Mouse (Mus musculus) stomach, embryonic 16.5 days (tissue): ENCODE results near the gene Tas1r2. TPM values are rescaled to one million over a fixed set of nuclear protein-coding genes. Genes with fewer than 3 reads are reported as not detected.
A peak's percentile ranks its signal among the peaks of the same experiment; 100 is the strongest.

ENCODE experiments used
- ATAC-seq: fragments of 200-750 bp; cut with Nextera tagmentation; 2 replicates; pipeline ENCODE4 v1.8.0; 2017; ENCODE audit warnings: moderate number of reproducible peaks, moderate TSS enrichment; ENCODE audit not compliant: insufficient read depth, low FRiP score
- H3K27ac ChIP-seq: fragments of 300-500 bp; sonication (generic); 2 replicates; pipeline ENCODE4 v1.5.1; 2014; ENCODE audit warnings: low read length
- H3K27me3 ChIP-seq: fragments of 300-500 bp; sonication (generic); 2 replicates; pipeline ENCODE4 v1.6.1; 2014; ENCODE audit warnings: low read length, control low read depth, mixed read lengths; ENCODE audit not compliant: control insufficient read depth, insufficient read depth
- H3K36me3 ChIP-seq: fragments of 300-500 bp; sonication (generic); 2 replicates; pipeline ENCODE4 v1.6.1; 2014; ENCODE audit warnings: low read length; ENCODE audit not compliant: control insufficient read depth, insufficient read depth
- H3K4me1 ChIP-seq: fragments of 300-500 bp; sonication (generic); 2 replicates; pipeline ENCODE4 v1.6.1; 2014; ENCODE audit warnings: low read length, control low read depth, mixed read lengths; ENCODE audit not compliant: control insufficient read depth, insufficient read depth
- H3K4me2 ChIP-seq: fragments of 300-500 bp; sonication (generic); 2 replicates; pipeline ENCODE4 v1.6.1; 2014; ENCODE audit warnings: low read depth, low read length, mixed read lengths
- H3K4me3 ChIP-seq: fragments of 300-500 bp; sonication (generic); replicated peaks from 2 replicates; pipeline ENCODE4 v1.5.1; 2014; ENCODE audit warnings: mild to moderate bottlenecking, low read length
- H3K9ac ChIP-seq: fragments of 300-500 bp; sonication (generic); 2 replicates; pipeline ENCODE4 v1.6.1; 2014; ENCODE audit warnings: low read length
- H3K9me3 ChIP-seq: fragments of 300-500 bp; sonication (generic); replicated peaks from 2 replicates; pipeline ENCODE4 v1.6.1; 2016; ENCODE audit warnings: low read length, control low read depth; ENCODE audit not compliant: control insufficient read depth
- WGBS: fragments of 180-500 bp; shearing (Covaris S2); extraction: QIAGEN DNeasy Blood & Tissue Kit; methylation state at CpG from one replicate; pipeline ENCODE4 v1.1.7; 2014; 5-methylcytosine and 5-hydroxymethylcytosine counted together
- polyA plus RNA-seq: library from polyadenylated mRNA; unstranded; fragments of >200 nt; fragmentation: Nextera tagmentation; extraction: Ambion mirVana; gene quantifications from 2 replicates; pipeline ENCODE4 v1.2.1, GENCODE M21; 2015

The Tas1r2 gene
- polyA plus RNA-seq, 1 experiment from 2014 or later, result not detected

DNA sequence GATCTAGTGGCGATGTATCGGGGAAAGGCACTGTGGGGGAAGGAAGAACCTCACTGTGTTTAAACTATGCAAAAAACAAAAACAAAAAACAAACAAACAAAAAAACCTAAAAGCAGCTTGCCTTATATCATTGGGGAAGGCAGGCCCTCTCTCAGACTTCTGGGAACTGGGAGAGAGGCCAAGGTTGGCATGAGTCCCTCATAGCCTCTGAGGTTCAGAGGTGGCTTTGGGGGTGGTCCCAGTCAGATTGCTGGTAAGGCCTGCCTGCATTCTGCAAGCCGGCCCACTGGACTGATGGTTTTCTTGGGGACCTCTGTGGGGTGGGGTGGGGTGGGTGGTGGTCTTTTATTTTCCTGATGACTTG is 36.4 kb upstream of the Tas1r2 start:
- 48% methylated on average over 3 of the region's 3 CpGs for WGBS

DNA sequence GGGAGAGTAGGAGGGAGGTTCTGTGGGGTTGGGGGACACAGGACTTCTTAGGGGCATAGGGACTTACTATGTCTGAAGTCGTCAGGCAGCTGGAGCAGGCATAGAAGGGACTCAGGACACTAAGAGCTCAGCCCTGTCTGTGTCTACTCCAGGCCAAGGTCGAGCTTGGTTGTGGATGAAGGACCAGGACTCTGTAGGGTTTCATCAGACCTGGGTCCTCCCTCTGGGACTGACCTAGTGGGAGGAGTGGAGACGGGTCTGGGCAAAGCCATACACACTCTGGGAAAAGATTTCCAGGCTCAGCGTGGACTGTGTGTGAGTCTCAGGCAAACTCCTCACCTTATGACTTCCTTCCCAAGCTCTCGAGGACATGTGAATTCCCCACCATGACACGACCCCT is 33.6 kb upstream of the Tas1r2 start:
- Histone ChIP-seq H3K4me1 (peaks cover 15% of the 10 kb centered on the region), H3K27me3 (no peaks in the 10 kb centered on the region), H3K4me2 (no peak overlapping the region), H3K36me3 (peaks cover 1% of the 10 kb centered on the region), H3K4me3 (no peak overlapping the region), H3K27ac (no peak overlapping the region), H3K9me3 (no peaks in the 10 kb centered on the region), H3K9ac (no peak overlapping the region)
- ATAC-seq, result no peak
- 68% methylated on average over 6 of the region's 6 CpGs for WGBS

More for the DNA sequence above, 36.4 kb upstream of the Tas1r2 start:
- Histone ChIP-seq H3K4me1 (no peaks in the 10 kb centered on the region; the same call in 1 of the 2 replicates), H3K9me3 (peaks cover 8% of the 10 kb centered on the region; the same call in 1 of the 2 replicates), H3K4me2 (peak overlapping the region; percentile 45), H3K4me3 (peak overlapping the region; percentile 23), H3K9ac (peak overlapping the region; percentile 51), H3K27ac (peak overlapping the region; percentile 71; the same call in 1 of the 2 replicates), H3K36me3 (peaks cover 18% of the 10 kb centered on the region), H3K27me3 (no peaks in the 10 kb centered on the region; the same call in 1 of the 2 replicates)
- no peak for ATAC-seq

DNA sequence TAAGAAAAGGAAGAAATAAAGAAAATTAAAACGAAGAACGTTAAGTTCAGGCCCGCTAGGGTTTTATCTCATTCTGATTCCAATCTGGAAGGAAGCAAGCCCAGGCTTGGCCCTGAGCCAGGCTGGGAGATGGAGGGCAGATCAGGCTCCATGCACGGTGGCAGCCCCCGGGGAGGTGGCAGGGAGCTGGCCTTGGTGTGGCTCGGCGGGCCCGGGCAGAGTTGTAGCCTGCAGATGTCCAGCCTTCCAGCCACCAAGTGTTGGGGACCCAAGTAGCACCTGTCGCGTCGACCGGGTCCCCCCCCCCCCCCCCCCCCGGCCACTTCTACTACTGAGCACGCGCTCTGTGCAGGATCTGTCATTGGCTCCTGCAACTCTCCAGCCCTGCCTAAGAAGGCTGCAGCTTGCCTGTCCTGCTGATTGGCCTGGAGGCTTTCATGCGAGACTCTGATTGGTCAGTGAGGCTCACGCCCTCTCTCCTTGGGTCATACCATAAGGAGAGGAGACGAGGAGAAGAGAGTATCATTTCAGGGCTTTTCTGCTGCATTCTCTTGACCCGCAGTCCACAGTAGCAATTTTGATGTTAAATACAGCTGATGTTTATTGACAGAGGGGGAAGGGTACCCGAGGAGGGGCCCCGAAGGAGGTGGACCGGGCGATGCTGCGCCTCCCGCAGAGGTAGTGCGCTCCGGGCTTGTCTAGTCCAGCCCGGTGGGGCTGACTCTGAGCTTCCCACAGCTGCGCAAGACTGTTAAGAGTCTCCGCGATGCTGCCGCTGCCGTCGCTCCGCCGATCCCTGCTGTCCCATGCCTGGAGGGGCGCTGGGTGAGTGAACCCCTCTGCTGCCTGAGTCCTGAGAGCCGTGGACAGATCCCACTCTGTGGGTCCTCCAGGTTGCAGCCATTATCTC is 30.7 kb upstream of the Tas1r2 start, which contains the start of gene Aldh4a1:
TSS of gene Aldh4a1 (plus strand) at position 494 of the 910 bp plus-strand sequence.
- Histone ChIP-seq H3K4me1 (peaks cover 16% of the 10 kb centered on the region), H3K9me3 (no peaks in the 10 kb centered on the region), H3K27ac (peak within 1 kb of the TSS; percentile 72), H3K4me3 (peak within 1 kb of the TSS; percentile 87), H3K36me3 (no peaks in the 10 kb centered on the region), H3K4me2 (peak within 1 kb of the TSS; percentile 94), H3K9ac (peak within 1 kb of the TSS; percentile 85), H3K27me3 (no peaks in the 10 kb centered on the region)
- WGBS, result under 1% methylated on average over 34 of the region's 38 CpGs
- peak; percentile 100 for ATAC-seq

- Histone ChIP-seq H3K4me1 (peaks cover 16% of the 10 kb centered on the region), H3K4me2 (peak overlapping the region; percentile 94), H3K27me3 (no peaks in the 10 kb centered on the region), H3K9ac (peak overlapping the region; percentile 85), H3K36me3 (no peaks in the 10 kb centered on the region), H3K4me3 (peak overlapping the region; percentile 87), H3K9me3 (no peaks in the 10 kb centered on the region), H3K27ac (no peak overlapping the region)
- no peak for ATAC-seq
- 18% methylated on average over 21 of the region's 21 CpGs for WGBS
Observed at GRCm38 (mm10) chr4:139623434-139624115, 29.8 kb upstream of the Tas1r2 start.

DNA sequence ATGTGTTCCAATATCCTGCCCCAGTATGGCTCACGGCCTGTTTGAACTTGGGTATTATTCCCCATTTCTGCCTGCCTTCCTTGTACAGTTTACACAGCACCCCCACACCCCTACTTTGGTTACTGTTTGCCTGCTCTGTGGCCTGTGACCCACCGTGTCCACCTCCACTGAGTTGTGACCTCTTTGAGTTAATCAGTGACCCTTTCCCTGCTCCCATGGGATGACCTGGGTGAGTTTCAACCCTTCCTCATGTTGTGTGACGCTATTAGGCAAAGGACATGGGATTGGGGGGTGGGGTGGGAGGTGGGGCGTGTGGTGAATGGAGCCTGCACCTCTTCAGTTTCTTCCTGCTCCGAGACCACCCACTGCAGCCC is 29.2 kb upstream of the Tas1r2 start:
- Histone ChIP-seq H3K27me3 (no peaks in the 10 kb centered on the region), H3K9me3 (no peaks in the 10 kb centered on the region), H3K36me3 (no peaks in the 10 kb centered on the region), H3K4me1 (peaks cover 16% of the 10 kb centered on the region), H3K9ac (peak overlapping the region; percentile 19; the same call in 1 of the 2 replicates), H3K27ac (no peak overlapping the region), H3K4me2 (peak overlapping the region; percentile 94), H3K4me3 (peak overlapping the region; percentile 87; the same call in 1 of the 2 replicates)
- no peak for ATAC-seq
- WGBS, result 40% methylated on average over 5 of the region's 5 CpGs

GRCm38 (mm10) chr4:139624706-139625105 is 28.6 kb upstream of the Tas1r2 start:
- 55% methylated on average over 10 of the region's 10 CpGs for WGBS
- no peaks in the 10 kb centered on the region for H3K27me3 ChIP-seq
- 0 out of 2 replicates have a peak overlapping the region, but pooled peaks have one; percentile 87 for H3K4me3 ChIP-seq
- H3K9ac ChIP-seq, result peak overlapping the region; percentile 7; the same call in 1 of the 2 replicates
- no peaks in the 10 kb centered on the region for H3K36me3 ChIP-seq
- peaks cover 16% of the 10 kb centered on the region for H3K4me1 ChIP-seq
- H3K9me3 ChIP-seq, result no peaks in the 10 kb centered on the region
- no peak overlapping the region; the same call in 1 of the 2 replicates for H3K27ac ChIP-seq
- peak overlapping the region; percentile 94 for H3K4me2 ChIP-seq
- ATAC-seq, result no peak

GRCm38 (mm10) chr4:139627361-139627760 is 26.0 kb upstream of the Tas1r2 start:
- H3K4me2 ChIP-seq, result no peak overlapping the region
- peaks cover 20% of the 10 kb centered on the region for H3K4me1 ChIP-seq
- H3K36me3 ChIP-seq, result no peaks in the 10 kb centered on the region
- no peak overlapping the region for H3K9ac ChIP-seq
- H3K9me3 ChIP-seq, result no peaks in the 10 kb centered on the region
- 90% methylated on average over 11 of the region's 11 CpGs for WGBS
- no peak for ATAC-seq
- no peak overlapping the region for H3K4me3 ChIP-seq
- H3K27ac ChIP-seq, result no peak overlapping the region
- no peaks in the 10 kb centered on the region for H3K27me3 ChIP-seq

- H3K4me2 ChIP-seq, result no peak overlapping the region
- H3K36me3 ChIP-seq, result no peaks in the 10 kb centered on the region
- no peak overlapping the region for H3K27ac ChIP-seq
- H3K9ac ChIP-seq, result no peak overlapping the region
- H3K27me3 ChIP-seq, result no peaks in the 10 kb centered on the region
- WGBS, result 66% methylated on average over 10 of the region's 10 CpGs
- H3K4me3 ChIP-seq, result no peak overlapping the region
- peaks cover 4% of the 10 kb centered on the region; the same call in 1 of the 2 replicates for H3K4me1 ChIP-seq
- no peaks in the 10 kb centered on the region for H3K9me3 ChIP-seq
- ATAC-seq, result no peak
Observed at GRCm38 (mm10) chr4:139630171-139630570, 23.2 kb upstream of the Tas1r2 start.

GRCm38 (mm10) chr4:139631141-139631540 is 22.2 kb upstream of the Tas1r2 start:
- Histone ChIP-seq H3K4me1 (peaks cover 4% of the 10 kb centered on the region; the same call in 1 of the 2 replicates), H3K36me3 (no peaks in the 10 kb centered on the region), H3K9me3 (no peaks in the 10 kb centered on the region), H3K4me2 (no peak overlapping the region), H3K4me3 (no peak overlapping the region), H3K9ac (no peak overlapping the region), H3K27me3 (no peaks in the 10 kb centered on the region), H3K27ac (no peak overlapping the region)
- WGBS, result 64% methylated on average over 5 of the region's 5 CpGs
- ATAC-seq, result no peak
